Mouse (Mus musculus) limb, embryonic 15.5 days (tissue): ENCODE measurements around the gene Lrrc58. TPM values are rescaled to one million over a fixed set of nuclear protein-coding genes. Genes with fewer than 3 reads are reported as not detected.

Source experiments
- ATAC-seq: fragments of 200-750 bp; cut with Nextera tagmentation; 2 replicates; pipeline ENCODE4 v1.8.0; 2017; ENCODE audit warnings: low read depth, moderate TSS enrichment; ENCODE audit not compliant: insufficient number of reproducible peaks, low FRiP score, low TSS enrichment
- H3K27ac ChIP-seq: fragments of 300-500 bp; sonication (generic); 2 replicates; pipeline ENCODE4 v1.5.1; 2015; ENCODE audit warnings: moderate library complexity, mild to moderate bottlenecking, inconsistent platforms
- H3K27me3 ChIP-seq: fragments of 300-500 bp; sonication (generic); 2 replicates; pipeline ENCODE4 v1.6.1; 2015; ENCODE audit warnings: inconsistent platforms
- H3K36me3 ChIP-seq: fragments of 300-500 bp; sonication (generic); 2 replicates; pipeline ENCODE4 v1.6.1; 2015; ENCODE audit warnings: inconsistent platforms
- H3K4me1 ChIP-seq: fragments of 300-500 bp; sonication (generic); 2 replicates; pipeline ENCODE4 v1.6.1; 2015; ENCODE audit warnings: inconsistent platforms
- H3K4me2 ChIP-seq: fragments of 300-500 bp; sonication (generic); 2 replicates; pipeline ENCODE4 v1.6.1; 2015; ENCODE audit warnings: mild to moderate bottlenecking, inconsistent platforms
- H3K4me3 ChIP-seq: fragments of 300-500 bp; sonication (generic); 2 replicates; pipeline ENCODE4 v1.5.1; 2015; ENCODE audit warnings: mild to moderate bottlenecking, inconsistent platforms
- H3K9ac ChIP-seq: fragments of 300-500 bp; sonication (generic); 2 replicates; pipeline ENCODE4 v1.6.1; 2015; ENCODE audit warnings: inconsistent platforms
- H3K9me3 ChIP-seq: fragments of 300-500 bp; sonication (generic); 2 replicates; pipeline ENCODE4 v1.6.1; 2016; ENCODE audit warnings: inconsistent platforms
- WGBS: fragments of 180-500 bp; shearing (Covaris S2); methylation state at CpG from one replicate; pipeline ENCODE4 v1.1.7; 2015; 5-methylcytosine and 5-hydroxymethylcytosine counted together
- polyA plus RNA-seq: library from polyadenylated mRNA; unstranded; fragments of >200 nt; fragmentation: Nextera tagmentation; extraction: Ambion mirVana; gene quantifications from 2 replicates; pipeline ENCODE4 v1.2.1, GENCODE M21; 2015

Lrrc58 gene
- 48.4 and 53.1 TPM in 2 replicates for polyA plus RNA-seq

GRCm38 (mm10) chr16:37867791-37868505, at the start of gene Lrrc58:
TSS of gene Lrrc58 (plus strand) at chr16:37868389.
- WGBS = 1% methylated on average over 85 of the region's 86 CpGs
- Histone ChIP-seq H3K4me2 (peak within 1 kb of the TSS; percentile 76), H3K9me3 (no peaks in the 10 kb centered on the region), H3K9ac (peak within 1 kb of the TSS; percentile 95), H3K36me3 (0 out of 2 replicates have a peak, but pooled peaks cover 3% of the 10 kb centered on the region), H3K4me3 (peak within 1 kb of the TSS; percentile 92), H3K4me1 (peaks cover 21% of the 10 kb centered on the region; the same call in 1 of the 2 replicates), H3K27me3 (no peaks in the 10 kb centered on the region), H3K27ac (peak within 1 kb of the TSS; percentile 99)
- peak; percentile 91 for ATAC-seq

DNA sequence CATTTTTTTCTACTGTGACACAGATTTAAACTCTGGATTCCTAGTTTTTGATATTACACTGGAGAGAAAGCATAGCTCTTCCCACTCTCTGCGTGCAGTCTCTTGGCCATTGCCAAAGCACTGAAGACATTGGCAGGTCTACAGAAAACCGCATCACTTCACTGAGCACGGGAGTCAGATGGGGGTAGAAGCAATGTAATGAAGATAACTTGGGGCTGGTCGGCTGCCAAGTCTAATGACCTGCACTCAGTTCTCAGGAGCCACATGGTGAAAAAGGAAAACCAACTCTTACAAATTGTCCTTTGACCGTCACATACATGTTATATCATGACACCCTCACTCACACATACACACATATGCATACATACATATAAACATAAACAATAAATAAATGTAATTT, 44.2 kb upstream of the Lrrc58 start:
- no peaks in the 10 kb centered on the region for H3K27me3 ChIP-seq
- no peaks in the 10 kb centered on the region for H3K4me1 ChIP-seq
- ATAC-seq = no peak
- H3K9me3 ChIP-seq = no peaks in the 10 kb centered on the region
- no peak overlapping the region for H3K4me3 ChIP-seq
- H3K27ac ChIP-seq = no peak overlapping the region
- peaks cover 93% of the 10 kb centered on the region for H3K36me3 ChIP-seq
- no peak overlapping the region for H3K9ac ChIP-seq
- 72% methylated on average over 5 of the region's 5 CpGs for WGBS
- H3K4me2 ChIP-seq = no peak overlapping the region

GRCm38 (mm10) chr16:37824778-37825505, 43.2 kb upstream of the Lrrc58 start:
- no peaks in the 10 kb centered on the region for H3K27me3 ChIP-seq
- H3K4me1 ChIP-seq = no peaks in the 10 kb centered on the region
- WGBS = 78% methylated on average over 12 of the region's 12 CpGs
- ATAC-seq = no peak
- H3K9ac ChIP-seq = no peak overlapping the region
- H3K4me3 ChIP-seq = no peak overlapping the region
- H3K36me3 ChIP-seq = peaks cover 96% of the 10 kb centered on the region
- no peak overlapping the region for H3K4me2 ChIP-seq
- no peaks in the 10 kb centered on the region for H3K9me3 ChIP-seq
- H3K27ac ChIP-seq = no peak overlapping the region

- Histone ChIP-seq H3K9ac (no peak overlapping the region), H3K36me3 (peaks cover 96% of the 10 kb centered on the region), H3K4me2 (no peak overlapping the region), H3K4me3 (no peak overlapping the region), H3K27ac (no peak overlapping the region), H3K4me1 (no peaks in the 10 kb centered on the region), H3K9me3 (no peaks in the 10 kb centered on the region), H3K27me3 (no peaks in the 10 kb centered on the region)
- ATAC-seq = no peak
- 91% methylated on average over 3 of the region's 3 CpGs for WGBS
Measured at GRCm38 (mm10) chr16:37826286-37826685, 41.9 kb upstream of the Lrrc58 start.

DNA sequence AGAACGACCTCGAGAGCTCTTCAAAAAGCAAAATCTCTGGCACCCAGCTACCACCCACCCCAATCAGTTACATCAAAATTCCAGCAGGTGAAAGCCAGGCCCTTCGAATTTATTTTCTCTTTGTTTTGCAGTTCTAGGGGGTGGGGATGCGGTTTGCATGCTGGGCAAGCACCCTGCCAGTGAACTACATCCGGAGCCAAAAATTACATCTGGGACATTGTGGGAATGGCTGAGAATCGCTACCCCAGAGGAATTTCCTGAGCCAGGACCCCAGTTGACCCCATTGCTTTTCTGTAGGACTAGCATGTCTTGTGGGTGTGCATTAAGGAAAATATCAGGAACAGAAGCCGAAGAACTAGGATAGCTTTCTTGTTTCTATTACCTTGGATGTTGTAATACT, 37.1 kb upstream of the Lrrc58 start:
- H3K9me3 ChIP-seq = no peaks in the 10 kb centered on the region
- 80% methylated on average over 7 of the region's 7 CpGs for WGBS
- no peaks in the 10 kb centered on the region for H3K27me3 ChIP-seq
- no peaks in the 10 kb centered on the region for H3K4me1 ChIP-seq
- no peak overlapping the region for H3K4me2 ChIP-seq
- no peak for ATAC-seq
- no peak overlapping the region for H3K27ac ChIP-seq
- H3K4me3 ChIP-seq = no peak overlapping the region
- peaks cover 94% of the 10 kb centered on the region for H3K36me3 ChIP-seq
- no peak overlapping the region for H3K9ac ChIP-seq

- ATAC-seq = no peak
- Histone ChIP-seq H3K27ac (no peak overlapping the region), H3K27me3 (no peaks in the 10 kb centered on the region), H3K4me2 (no peak overlapping the region), H3K9ac (no peak overlapping the region), H3K9me3 (no peaks in the 10 kb centered on the region), H3K4me1 (no peaks in the 10 kb centered on the region), H3K4me3 (no peak overlapping the region), H3K36me3 (peaks cover 46% of the 10 kb centered on the region)
- 58% methylated on average over 3 of the region's 3 CpGs for WGBS
Measured at GRCm38 (mm10) chr16:37837571-37837970, 30.6 kb upstream of the Lrrc58 start.

GRCm38 (mm10) chr16:37842439-37842838, 25.8 kb upstream of the Lrrc58 start:
- Histone ChIP-seq H3K9ac (no peak overlapping the region), H3K27me3 (no peaks in the 10 kb centered on the region), H3K27ac (no peak overlapping the region), H3K9me3 (no peaks in the 10 kb centered on the region), H3K4me3 (no peak overlapping the region), H3K4me2 (no peak overlapping the region), H3K4me1 (no peaks in the 10 kb centered on the region), H3K36me3 (0 out of 2 replicates have a peak, but pooled peaks cover 2% of the 10 kb centered on the region)
- no peak for ATAC-seq
- 46% methylated on average over 2 of the region's 2 CpGs for WGBS

DNA sequence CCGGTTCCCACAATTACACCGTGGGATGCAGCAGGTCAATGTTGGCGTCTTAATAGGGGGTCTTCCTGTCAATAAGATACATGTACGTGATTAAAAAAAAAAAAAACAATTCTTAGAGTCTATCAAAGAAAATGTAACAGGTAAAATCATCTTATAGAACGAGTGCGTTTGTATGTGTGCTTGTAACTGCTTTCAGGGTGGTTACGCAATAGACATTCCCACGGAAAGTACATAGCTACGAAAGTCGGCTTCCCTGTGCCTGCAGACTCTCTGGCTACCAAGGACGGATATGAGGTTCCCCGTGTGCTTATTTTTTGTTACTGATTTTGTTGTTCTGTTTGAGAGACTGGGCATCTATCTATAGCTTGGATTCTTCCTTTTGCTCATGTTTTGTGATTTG, 24.4 kb upstream of the Lrrc58 start:
- H3K4me2 ChIP-seq = no peak overlapping the region
- 83% methylated on average over 12 of the region's 12 CpGs for whole genome bisulfite sequencing
- no peak overlapping the region for H3K4me3 ChIP-seq
- H3K27me3 ChIP-seq = no peaks in the 10 kb centered on the region
- H3K9ac ChIP-seq = no peak overlapping the region
- H3K27ac ChIP-seq = no peak overlapping the region
- no peak for ATAC-seq
- no peaks in the 10 kb centered on the region for H3K4me1 ChIP-seq
- no peaks in the 10 kb centered on the region for H3K9me3 ChIP-seq
- H3K36me3 ChIP-seq = no peaks in the 10 kb centered on the region

GRCm38 (mm10) chr16:37845202-37845925, 22.8 kb upstream of the Lrrc58 start:
- Histone ChIP-seq H3K36me3 (no peaks in the 10 kb centered on the region), H3K4me1 (no peaks in the 10 kb centered on the region), H3K27me3 (no peaks in the 10 kb centered on the region), H3K4me2 (no peak overlapping the region), H3K9ac (no peak overlapping the region), H3K27ac (no peak overlapping the region), H3K4me3 (no peak overlapping the region), H3K9me3 (no peaks in the 10 kb centered on the region)
- WGBS = 84% methylated on average over 7 of the region's 7 CpGs
- no peak for ATAC-seq

- no peaks in the 10 kb centered on the region for H3K27me3 ChIP-seq
- WGBS = 90% methylated on average over 3 of the region's 3 CpGs
- H3K27ac ChIP-seq = no peak overlapping the region
- no peak overlapping the region for H3K4me2 ChIP-seq
- ATAC-seq = no peak
- no peaks in the 10 kb centered on the region for H3K36me3 ChIP-seq
- no peak overlapping the region for H3K4me3 ChIP-seq
- no peaks in the 10 kb centered on the region for H3K9me3 ChIP-seq
- H3K4me1 ChIP-seq = no peaks in the 10 kb centered on the region
- H3K9ac ChIP-seq = no peak overlapping the region
Measured at GRCm38 (mm10) chr16:37847081-37847480, 21.1 kb upstream of the Lrrc58 start.

DNA sequence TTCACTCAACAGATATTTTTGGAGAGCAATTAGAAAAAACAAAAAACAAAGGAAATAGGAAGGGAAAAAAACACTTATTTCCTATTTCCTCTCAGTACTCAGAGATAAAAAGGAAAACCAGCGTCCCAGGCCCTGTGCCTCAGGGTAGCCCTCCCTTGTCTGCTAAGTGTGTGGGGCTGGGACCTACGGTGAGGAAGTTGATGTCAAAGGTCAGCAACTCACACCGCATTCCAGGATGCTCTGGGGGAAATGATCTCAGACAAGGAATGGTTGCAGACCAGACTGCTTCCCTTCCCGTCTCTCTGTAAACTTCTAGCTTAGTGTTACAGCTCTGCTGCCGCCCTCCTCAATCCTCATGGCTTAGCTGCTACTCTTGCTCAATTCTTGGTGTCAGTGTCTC, 16.8 kb upstream of the Lrrc58 start:
- Histone ChIP-seq H3K9ac (no peak overlapping the region), H3K4me1 (no peaks in the 10 kb centered on the region), H3K9me3 (no peaks in the 10 kb centered on the region), H3K36me3 (no peaks in the 10 kb centered on the region), H3K4me3 (no peak overlapping the region), H3K27me3 (no peaks in the 10 kb centered on the region), H3K27ac (no peak overlapping the region), H3K4me2 (no peak overlapping the region)
- peak; percentile 24; the same call in 1 of the 2 replicates for ATAC-seq
- 22% methylated on average over 5 of the region's 5 CpGs for WGBS

DNA sequence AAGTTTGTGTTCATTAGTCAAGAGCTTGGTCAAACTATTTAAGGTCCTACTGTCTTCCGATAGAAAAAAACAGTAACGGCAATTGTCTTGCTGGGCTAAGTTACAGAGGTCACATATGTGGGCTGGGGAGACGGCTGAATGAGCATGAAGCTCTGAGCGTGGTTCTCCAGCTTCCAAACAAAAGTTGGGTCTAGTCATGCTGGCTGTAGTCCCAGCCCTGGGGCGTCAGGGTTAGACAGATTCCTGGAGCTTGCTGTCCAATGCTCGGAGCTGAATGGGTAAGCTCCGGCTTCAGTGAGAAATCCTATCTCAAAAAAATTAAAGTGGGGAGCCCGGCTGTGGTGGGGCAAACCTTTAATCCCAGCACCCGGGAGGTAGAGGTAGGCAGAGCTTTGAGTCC, 14.9 kb upstream of the Lrrc58 start:
- Histone ChIP-seq H3K4me1 (no peaks in the 10 kb centered on the region), H3K9ac (no peak overlapping the region), H3K27me3 (no peaks in the 10 kb centered on the region), H3K27ac (no peak overlapping the region), H3K9me3 (no peaks in the 10 kb centered on the region), H3K4me3 (no peak overlapping the region), H3K4me2 (no peak overlapping the region), H3K36me3 (no peaks in the 10 kb centered on the region)
- 72% methylated on average over 9 of the region's 9 CpGs for WGBS
- ATAC-seq = no peak
